Mouse (Mus musculus) cortical plate, adult 2 months (tissue): Measurements from ENCODE around the gene Kcng3.

Source experiments
- CTCF ChIP-seq: fragments of 200-500 bp; IDR thresholded peaks from 2 replicates; pipeline ENCODE4 v1.5.1; 2011; ENCODE audit warnings: mild to moderate bottlenecking, control low read depth, low read length; ENCODE audit not compliant: insufficient read depth; ENCODE audit errors: extremely low read depth
- POLR2A ChIP-seq: fragments of 200-500 bp; IDR thresholded peaks from 2 replicates; pipeline ENCODE4 v1.6.1; 2011; ENCODE audit warnings: mild to moderate bottlenecking, low read length, control low read depth; ENCODE audit not compliant: insufficient read depth; ENCODE audit errors: extremely low read depth

- TF ChIP-seq CTCF (no peak), POLR2A (no peak)
These were observed 35.7 kb downstream of the Kcng3 start for GRCm38 (mm10) chr17:83595966-83596365.
